Mouse (Mus musculus) lung, postnatal 4 days (tissue): ENCODE measurements around the gene Fam174b.

ENCODE experiments used
- DNase-seq, 2 experiments: peaks; one replicate each; pipeline ENCODE4 v3.0.0; 2021

Fam174b gene

GRCm38 (mm10) chr7:73740111-73741035 lies at the start of gene Fam174b:
Gene Fam174b (plus strand): TSS chr7:73740302.
- DNase-seq, result peak; percentile 78 to 86

- no peak for DNase-seq
Observed at GRCm38 (mm10) chr7:73697092-73697491, 43.0 kb upstream of the Fam174b start.

GRCm38 (mm10) chr7:73704305-73704704 lies 35.8 kb upstream of the Fam174b start:
- DNase-seq, result no peak

GRCm38 (mm10) chr7:73713506-73713905 lies 26.6 kb upstream of the Fam174b start:
- DNase-seq, result no peak

GRCm38 (mm10) chr7:73715928-73716749 lies 24.0 kb upstream of the Fam174b start:
- DNase-seq, result peak; percentile 44 to 79

- DNase-seq, result no peak
Observed at GRCm38 (mm10) chr7:73716841-73717240, 23.3 kb upstream of the Fam174b start.

- peak; percentile 48 to 75 for DNase-seq
Observed at GRCm38 (mm10) chr7:73718031-73718430, 22.1 kb upstream of the Fam174b start.

DNA sequence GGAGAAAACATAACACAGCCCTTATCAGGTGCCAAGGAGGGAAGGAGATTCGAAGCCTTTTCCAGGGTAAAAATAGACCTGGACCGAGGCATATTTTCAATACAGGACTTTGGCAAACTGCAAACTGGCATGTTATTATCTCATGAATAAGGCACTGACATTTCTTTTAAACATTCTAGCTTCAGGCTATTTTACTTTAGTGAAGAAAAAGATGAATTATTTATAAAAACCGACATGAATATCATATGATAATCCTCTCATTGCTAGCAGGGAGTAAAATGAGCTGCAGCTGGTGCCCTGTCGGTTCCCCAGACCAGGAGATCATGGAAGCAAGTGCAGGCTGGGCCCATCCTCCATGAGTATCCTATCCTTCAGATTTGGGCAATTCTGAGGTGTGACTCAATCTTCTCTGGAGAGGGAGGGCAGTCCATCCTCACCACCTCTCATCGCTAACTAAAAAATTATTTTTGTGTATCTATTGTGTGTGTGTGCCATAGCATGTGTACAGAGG lies 21.6 kb upstream of the Fam174b start:
- no peak for DNase-seq

DNA sequence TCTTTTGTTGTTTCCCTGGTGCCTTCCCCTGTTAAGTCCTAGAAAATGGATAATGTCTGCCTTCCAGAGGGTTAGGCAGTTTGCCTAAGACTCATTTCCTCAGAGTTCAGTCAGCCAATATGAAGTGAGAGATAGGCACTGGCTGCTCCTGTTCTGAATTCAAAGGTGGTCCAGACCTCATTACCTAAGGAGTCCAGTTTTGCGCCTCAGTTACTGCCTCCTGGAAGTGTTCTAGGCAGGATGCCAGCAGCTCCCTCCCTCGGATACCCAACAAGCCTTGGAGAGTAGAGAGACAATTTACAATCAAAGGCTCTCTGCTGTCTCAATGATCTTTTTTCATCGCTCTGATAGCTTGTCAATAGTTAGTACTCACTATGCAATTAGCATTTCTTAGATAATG lies 19.1 kb upstream of the Fam174b start:
- DNase-seq, result peak; percentile 27 to 28

DNA sequence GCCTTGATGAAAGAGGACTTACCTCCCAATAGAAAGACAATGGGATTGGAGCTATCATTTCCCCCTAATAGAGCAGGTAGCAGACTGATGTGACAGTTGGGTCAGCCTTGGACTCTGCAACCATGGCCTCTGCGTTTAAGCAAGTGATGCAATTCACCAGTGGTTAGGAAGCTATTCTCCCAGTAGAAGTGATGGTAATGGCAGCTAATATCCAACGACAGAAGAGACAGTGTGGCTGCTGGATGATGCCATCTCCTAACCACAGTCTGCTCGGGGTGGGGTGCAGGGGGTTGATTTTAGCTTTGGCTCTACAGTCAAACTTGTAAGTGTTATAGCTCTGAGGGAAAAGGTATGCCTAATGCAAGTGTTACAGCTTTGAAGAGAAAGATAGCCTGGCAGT lies 18.3 kb upstream of the Fam174b start:
- no peak for DNase-seq

DNA sequence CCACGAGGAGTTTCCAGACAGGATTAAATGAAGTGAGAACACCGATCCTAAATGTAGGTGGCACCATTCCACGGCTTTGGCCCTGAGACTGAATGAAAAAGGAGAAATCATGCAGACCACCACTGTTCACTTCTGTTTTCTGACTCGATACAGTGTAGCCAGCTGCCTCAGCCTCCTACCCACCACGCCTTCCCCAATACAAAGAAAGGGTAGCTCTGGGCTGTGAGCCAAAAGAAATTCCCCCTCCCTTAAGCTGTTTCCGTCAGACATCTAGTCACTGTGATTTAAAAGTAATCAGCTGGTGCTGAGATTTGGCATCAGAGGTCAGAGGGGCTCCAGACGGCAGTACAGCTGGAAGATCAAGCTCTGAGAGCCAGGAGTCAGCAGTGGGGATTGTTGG lies 10.2 kb upstream of the Fam174b start:
- DNase-seq, result no peak

DNA sequence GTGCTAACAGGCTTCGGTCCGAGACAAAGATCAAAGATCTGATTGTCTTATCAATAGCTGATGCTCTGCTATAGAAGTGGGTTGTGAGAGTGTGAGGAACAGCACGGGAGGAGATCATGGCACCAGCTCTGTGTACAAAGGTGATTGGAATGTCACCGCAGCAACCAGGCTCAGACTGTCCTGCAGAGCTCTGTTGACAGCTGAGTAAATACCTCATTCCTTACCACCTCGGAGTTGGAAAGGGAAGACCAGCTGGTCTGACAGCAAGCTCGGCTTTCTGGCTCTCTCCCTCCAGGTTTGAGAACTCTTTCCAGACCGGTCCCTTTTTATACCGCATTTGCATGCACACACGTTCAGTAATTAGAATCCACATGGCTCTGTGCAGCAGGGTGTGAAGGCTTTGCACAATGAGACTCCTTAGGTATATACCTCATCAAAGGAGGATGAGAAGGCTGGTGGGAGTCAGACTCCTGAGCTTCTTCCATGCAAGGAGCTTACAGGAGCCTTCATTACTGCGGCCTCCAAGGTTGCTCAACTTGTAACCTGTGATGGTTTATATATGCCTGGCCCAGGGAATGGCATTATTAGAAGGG lies 9.6 kb upstream of the Fam174b start:
- DNase-seq, result no peak

DNA sequence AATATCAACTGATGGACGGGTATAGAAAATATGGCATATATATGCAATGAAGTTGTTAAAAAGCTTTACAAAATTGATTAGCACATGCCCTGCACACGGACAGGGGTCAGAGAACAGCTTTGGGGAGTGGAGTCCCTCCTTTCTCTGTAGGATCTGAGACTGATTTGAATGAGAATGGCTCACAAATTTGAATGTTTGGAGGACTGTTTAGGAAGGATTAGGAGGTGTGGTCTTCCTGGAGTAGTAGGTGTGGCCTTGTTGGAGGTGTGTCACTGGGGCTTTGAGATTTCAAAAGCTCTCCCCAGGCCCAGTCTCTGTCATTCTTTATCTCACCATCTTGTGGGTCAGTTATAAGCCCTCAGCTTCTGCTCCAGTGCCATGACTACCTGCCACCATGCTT lies 4.1 kb upstream of the Fam174b start:
- no peak for DNase-seq

DNA sequence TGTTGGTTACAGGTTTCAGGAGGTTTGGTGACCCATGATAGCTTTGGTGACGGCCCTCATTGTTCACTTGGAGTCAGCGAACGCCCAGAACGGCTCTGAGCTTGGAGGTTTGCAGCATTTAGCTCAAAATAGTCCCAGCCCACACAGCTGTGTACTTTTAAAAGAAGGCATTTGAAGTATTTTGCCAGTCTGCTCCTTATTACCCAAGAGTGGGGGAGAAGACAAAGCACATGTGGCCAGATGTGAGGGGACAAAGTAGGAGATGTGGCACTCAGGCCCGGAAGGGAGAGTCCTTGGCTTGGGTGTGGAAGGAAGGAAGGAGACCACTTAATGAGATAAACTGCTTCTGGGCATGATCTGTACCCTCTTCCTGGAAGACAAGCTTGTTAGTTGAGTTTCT lies 1.3 kb downstream of the Fam174b start:
- peak in 1 of 2 experiments; percentile 48 for DNase-seq

DNA sequence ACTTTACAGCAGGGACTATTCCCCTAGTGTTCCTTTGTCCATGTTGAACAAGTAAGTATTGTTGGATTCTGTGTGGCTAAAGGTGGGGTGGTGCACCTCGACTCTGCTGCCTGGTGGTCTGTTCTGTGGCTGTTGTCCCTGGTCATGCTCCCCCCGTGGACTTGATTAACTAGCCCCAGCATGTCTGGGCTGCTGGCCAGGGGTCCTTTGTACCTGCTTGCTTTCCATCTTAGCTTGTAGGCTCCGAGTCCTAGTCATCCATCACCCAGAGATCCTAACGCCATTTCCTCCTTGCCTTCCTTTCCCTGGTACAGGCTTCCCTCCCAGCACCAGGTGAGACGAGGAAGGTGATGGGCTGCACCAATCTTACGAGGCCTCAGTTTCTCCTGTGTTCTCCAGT lies 1.7 kb downstream of the Fam174b start:
- no peak for DNase-seq

DNA sequence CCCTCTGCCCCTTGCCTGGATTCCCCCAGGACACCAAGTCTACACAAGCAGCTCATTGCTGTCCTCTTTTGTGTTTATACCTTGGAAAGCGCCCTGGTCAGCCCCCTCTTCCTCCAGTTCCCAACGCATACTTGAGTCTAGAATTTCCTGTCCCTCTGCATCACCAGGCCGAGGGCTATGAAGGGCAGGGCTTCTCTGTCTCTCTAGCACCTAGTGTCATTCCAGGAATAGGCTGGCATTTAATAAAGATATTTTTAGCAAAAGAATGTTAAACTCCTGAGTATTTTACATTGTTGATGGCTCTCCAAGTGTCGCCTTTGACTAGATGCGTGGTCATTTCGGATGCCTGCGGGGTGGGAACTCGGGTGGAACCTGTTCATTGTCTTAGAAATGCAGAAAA lies 3.0 kb downstream of the Fam174b start:
- peak; percentile 42 to 53 for DNase-seq

DNA sequence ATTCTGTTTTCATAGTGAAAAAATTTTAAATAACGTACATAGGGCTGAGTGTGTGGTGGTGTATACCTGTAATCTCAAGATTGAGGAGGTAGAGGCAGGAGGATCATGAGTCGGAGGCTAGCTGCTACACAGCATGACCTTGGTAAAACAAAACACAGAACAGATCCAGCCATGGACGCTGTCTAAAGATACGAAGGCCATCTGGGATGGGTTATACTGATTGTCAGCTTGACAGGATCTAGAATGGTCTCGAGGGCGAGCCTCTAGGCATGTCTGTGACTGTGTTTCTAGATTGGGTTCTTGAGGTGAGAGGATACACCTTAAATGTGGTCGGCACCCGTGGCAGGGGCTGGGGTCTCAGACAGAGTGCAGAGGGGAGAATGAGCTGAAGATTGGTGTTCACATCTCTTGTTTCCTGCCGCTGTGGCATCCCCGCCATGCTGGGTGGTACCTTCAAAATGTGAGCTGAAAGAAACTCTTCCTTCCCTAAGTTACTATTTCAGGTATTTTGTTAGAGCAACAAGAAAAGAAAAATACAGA lies 3.8 kb downstream of the Fam174b start:
- DNase-seq, result no peak

- DNase-seq, result peak; percentile 46 to 56
Observed at GRCm38 (mm10) chr7:73745903-73746302, 5.8 kb downstream of the Fam174b start.

DNA sequence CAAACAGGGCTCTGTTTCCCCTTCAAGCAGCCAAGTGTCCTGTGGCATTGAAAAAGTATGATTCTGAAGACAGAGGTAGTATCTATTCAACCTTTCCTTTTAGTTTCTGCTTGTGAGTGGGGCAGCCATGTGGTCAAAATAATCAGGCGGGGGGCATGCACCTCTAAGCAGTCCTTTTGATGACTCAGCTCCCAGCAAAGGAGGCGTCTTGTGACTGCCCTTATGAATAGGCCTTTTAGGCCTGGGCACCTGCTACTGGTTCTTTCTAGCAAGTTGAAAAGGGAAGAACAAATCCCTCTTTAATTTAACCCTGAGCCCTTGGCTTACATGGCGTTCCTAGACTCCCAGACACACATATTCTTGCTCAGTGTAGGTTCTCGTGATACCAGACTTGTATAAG lies 6.7 kb downstream of the Fam174b start:
- no peak for DNase-seq

DNA sequence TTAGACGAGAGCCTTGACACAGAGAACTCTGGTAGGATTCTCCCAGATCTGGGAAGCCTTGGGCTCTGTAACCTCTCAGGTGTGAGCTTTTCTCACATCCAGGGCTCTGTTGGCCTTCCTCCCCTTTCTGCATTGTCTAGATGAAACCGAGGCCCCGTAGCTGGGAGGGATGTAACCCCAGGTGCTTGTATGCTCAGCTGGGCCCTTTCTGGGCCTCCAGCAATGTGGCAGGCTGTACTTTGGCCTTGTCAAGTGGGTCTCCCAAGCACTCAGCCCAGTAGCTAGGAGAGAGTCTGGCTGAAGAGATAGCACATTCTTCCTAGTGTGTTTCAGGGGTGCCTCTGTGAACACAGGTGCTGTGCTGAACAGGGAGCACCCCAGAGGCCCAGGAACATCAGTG lies 7.4 kb downstream of the Fam174b start:
- peak in 1 of 2 experiments; percentile 63 for DNase-seq

DNA sequence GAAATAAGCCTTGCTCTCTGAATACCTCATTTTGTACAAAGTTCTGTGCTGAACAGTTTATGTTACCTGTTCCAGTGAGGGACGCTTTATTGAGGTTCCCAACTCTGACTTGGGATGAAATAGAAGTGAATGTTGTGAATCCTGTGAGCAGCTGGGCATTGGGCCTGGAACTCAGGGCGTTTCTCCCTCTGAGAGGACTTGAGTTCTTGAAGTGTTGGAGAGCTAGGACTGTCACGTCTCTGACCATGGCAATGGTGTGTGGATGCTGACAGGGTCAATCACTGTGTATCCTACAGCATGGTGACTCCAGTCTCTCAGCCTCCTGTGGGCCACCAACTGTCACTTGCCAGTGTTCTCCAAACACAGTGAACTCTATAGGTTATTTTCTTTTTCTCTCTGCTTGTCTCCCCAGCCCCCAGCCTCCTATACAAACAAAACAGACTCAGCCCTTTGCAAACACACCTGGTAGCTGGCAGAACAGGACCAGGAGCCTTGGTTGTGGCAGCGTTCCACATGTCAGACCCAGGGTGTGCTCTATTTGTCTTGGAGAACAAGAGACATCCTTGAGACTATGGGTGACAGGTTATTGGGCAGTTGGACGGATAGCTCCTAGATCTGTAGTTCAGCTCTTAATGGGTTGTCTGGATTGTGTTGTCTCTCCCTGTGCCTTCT lies 8.5 kb downstream of the Fam174b start:
- peak; percentile 39 to 78 for DNase-seq

GRCm38 (mm10) chr7:73749339-73749738 lies 9.2 kb downstream of the Fam174b start:
- DNase-seq, result no peak
